Mouse (Mus musculus): ENCODE results near the gene Rnf146. TPM values are rescaled to one million over a fixed set of nuclear protein-coding genes. Genes with fewer than 3 reads are reported as not detected.
"Not testable (repeated sequence)": the region's sequence is repeated elsewhere in the genome, so short reads cannot be mapped to it uniquely, and the experiment has no call there.

Rnf146 gene
- polyA plus RNA-seq (2014; fragmentation: Nextera tagmentation; extraction: Ambion mirVana), result 42.7 and 45.6 TPM in 2 replicates

DNA sequence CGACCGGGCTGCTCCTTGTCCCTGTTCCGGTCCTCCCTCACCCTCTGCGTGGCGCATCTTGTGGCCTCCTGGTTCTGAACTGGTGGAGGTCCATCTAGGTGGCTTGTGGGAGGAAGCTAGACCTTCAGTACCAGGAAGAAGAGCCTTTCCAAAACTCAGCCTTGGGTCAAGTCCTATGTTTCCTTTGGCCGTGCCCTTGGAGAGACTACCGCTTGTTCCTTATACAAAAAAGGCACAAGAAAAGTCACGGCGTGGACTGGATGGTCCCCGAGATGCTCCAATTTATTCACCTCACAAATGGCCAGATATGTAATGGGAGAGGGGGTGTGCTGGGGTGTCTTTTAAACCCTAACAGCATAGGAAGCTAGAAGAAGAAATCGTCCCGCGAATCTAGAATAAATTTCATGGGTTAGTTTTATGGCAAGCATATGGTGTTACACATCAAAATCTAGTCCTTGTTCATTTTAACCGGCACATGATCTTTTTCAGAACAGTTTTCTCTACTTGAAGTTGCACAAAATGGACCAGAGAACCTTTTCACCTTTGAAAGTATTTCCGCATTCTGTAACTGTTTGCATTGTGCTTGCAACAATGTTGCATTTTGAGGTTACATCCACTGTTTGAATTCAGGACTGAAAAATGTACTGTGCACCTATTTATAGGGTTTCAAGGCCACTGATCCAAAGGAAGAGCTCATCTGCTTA, at the start of gene Rnf146:
Gene Rnf146 (minus strand): TSS at position 246 of the 704 bp plus-strand sequence.
- DNase-seq (ENCODE audit: low spot score) (no peak), ATAC-seq (ENCODE audit: low read depth) (no peak; the same call in 1 of the 2 replicates)
- H3K4me1 ChIP-seq (ENCODE audit: control insufficient read depth, insufficient read depth, low read length), result peaks cover 10% of the 10 kb centered on the region
- peak within 1 kb of the TSS; percentile 79 for H3K4me2 ChIP-seq (ENCODE audit: low read depth, low read length)
- H3K9ac ChIP-seq (ENCODE audit: low read depth, low read length), result peak within 1 kb of the TSS; percentile 98
- H3K4me3 ChIP-seq (ENCODE audit: low read depth, low read length), result peak within 1 kb of the TSS; percentile 95
- no peaks in the 10 kb centered on the region for H3K9me3 ChIP-seq (ENCODE audit: control insufficient read depth, low read length)
- 10% methylated on average over 13 of the region's 15 CpGs for WGBS
- no peaks in the 10 kb centered on the region for H3K27me3 ChIP-seq (replicated peaks; ENCODE audit: control insufficient read depth, insufficient read depth, low read length)
- peak within 1 kb of the TSS; percentile 99 for H3K27ac ChIP-seq (replicated peaks; ENCODE audit: low read depth, low read length)
- 0 out of 2 replicates have a peak, but pooled peaks cover 4% of the 10 kb centered on the region for H3K36me3 ChIP-seq (ENCODE audit: control insufficient read depth, insufficient read depth, low read length)

DNA sequence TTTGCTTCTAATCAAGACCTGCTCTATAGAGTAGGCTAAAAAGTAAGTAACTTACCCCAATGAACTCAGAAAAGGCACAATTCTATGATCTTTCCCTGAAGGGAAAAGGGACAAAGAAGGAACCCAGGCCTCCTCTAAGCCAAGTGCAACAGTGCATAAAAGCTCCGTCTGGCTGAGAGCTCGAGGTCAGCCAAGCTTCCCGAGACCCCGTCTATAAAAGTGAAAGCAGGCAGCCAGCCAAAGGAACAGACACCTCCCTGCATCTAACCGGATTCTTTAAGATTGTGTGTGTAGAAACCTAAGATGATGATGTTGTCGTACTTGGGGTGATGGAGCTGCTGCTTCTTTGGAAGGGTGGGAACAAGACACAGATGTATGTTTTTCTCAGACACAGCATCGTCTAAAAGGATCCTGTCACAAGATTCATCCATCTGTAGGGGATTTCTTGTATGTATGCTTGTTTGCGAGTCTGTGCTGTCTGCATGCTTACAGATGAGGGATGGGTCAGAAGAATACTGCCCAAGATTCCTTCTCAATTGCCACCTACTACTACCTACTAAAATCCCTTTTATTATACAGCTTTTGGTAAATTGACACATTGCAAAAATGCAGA, 40.5 kb upstream of the Rnf146 start:
- no peaks in the 10 kb centered on the region for H3K36me3 ChIP-seq (ENCODE audit: control insufficient read depth, insufficient read depth, low read length)
- no peaks in the 10 kb centered on the region for H3K9me3 ChIP-seq (ENCODE audit: control insufficient read depth, low read length)
- 55% methylated on average over 8 of the region's 8 CpGs for WGBS
- H3K27ac ChIP-seq (replicated peaks; ENCODE audit: low read depth, low read length), result no peak overlapping the region
- H3K4me3 ChIP-seq (ENCODE audit: low read depth, low read length), result no peak overlapping the region
- ATAC-seq (ENCODE audit: low read depth) (no peak), DNase-seq (ENCODE audit: low spot score) (peak; percentile 32)
- H3K27me3 ChIP-seq (replicated peaks; ENCODE audit: control insufficient read depth, insufficient read depth, low read length), result no peaks in the 10 kb centered on the region
- H3K4me1 ChIP-seq (ENCODE audit: control insufficient read depth, insufficient read depth, low read length), result no peaks in the 10 kb centered on the region
- H3K4me2 ChIP-seq (ENCODE audit: low read depth, low read length), result no peak overlapping the region
- no peak overlapping the region for H3K9ac ChIP-seq (ENCODE audit: low read depth, low read length)

DNA sequence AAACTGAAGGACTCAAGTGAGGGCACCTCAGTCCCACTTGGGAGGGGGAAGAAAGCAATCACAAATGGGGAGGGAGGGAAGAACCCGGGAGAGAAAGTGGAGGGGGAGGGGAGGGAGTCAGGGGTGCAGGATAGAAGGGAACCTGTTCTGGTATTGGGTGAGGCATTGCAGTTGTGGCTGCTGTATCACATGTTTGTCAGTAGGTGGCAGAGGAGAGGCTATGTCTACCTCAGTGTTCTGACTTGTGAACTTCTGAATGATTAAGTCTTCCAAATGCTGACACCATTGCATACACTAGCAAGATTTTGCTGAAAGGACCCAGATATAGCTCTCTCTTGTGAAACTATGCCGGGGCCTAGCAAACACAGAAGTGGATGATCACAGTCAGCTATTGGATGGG, 32.6 kb upstream of the Rnf146 start:
- ATAC-seq (ENCODE audit: low read depth); H3K4me1 ChIP-seq (ENCODE audit: control insufficient read depth, insufficient read depth, low read length); H3K27me3 ChIP-seq (replicated peaks; ENCODE audit: control insufficient read depth, insufficient read depth, low read length); H3K4me3 ChIP-seq (ENCODE audit: low read depth, low read length); H3K27ac ChIP-seq (replicated peaks; ENCODE audit: low read depth, low read length); H3K36me3 ChIP-seq (ENCODE audit: control insufficient read depth, insufficient read depth, low read length); H3K9ac ChIP-seq (ENCODE audit: low read depth, low read length); DNase-seq (ENCODE audit: low spot score); H3K9me3 ChIP-seq (ENCODE audit: control insufficient read depth, low read length); H3K4me2 ChIP-seq (ENCODE audit: low read depth, low read length): not testable (repeated sequence)
- 79% methylated on average over 2 of the region's 2 CpGs for WGBS

DNA sequence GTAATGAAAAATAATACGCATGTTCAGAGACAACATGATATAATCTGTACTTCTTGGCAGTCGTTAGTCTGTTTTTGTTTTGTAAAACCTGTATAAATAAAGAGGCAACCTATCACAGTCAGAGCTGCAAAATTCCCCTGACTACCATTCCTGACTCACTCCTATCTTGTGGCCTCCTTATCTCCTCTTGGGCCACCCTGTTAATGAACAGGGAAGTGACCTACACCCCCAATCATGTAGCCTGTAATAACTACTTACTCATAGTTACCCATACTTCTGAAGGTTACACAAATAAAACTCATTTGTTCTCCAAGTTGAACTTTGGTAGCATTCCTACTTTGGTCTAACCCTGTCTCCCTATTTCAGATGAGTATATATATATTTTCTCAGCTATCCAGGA, 19.3 kb upstream of the Rnf146 start:
- no peak overlapping the region for H3K4me3 ChIP-seq (ENCODE audit: low read depth, low read length)
- no peak overlapping the region for H3K9ac ChIP-seq (ENCODE audit: low read depth, low read length)
- H3K9me3 ChIP-seq (ENCODE audit: control insufficient read depth, low read length), result no peaks in the 10 kb centered on the region
- WGBS, result 83% methylated on average over 2 of the region's 2 CpGs
- H3K4me1 ChIP-seq (ENCODE audit: control insufficient read depth, insufficient read depth, low read length), result no peaks in the 10 kb centered on the region
- DNase-seq (ENCODE audit: low spot score) (no peak), ATAC-seq (ENCODE audit: low read depth) (no peak)
- no peak overlapping the region for H3K4me2 ChIP-seq (ENCODE audit: low read depth, low read length)
- H3K27ac ChIP-seq (replicated peaks; ENCODE audit: low read depth, low read length), result no peak overlapping the region
- no peaks in the 10 kb centered on the region for H3K36me3 ChIP-seq (ENCODE audit: control insufficient read depth, insufficient read depth, low read length)
- H3K27me3 ChIP-seq (replicated peaks; ENCODE audit: control insufficient read depth, insufficient read depth, low read length), result no peaks in the 10 kb centered on the region

DNA sequence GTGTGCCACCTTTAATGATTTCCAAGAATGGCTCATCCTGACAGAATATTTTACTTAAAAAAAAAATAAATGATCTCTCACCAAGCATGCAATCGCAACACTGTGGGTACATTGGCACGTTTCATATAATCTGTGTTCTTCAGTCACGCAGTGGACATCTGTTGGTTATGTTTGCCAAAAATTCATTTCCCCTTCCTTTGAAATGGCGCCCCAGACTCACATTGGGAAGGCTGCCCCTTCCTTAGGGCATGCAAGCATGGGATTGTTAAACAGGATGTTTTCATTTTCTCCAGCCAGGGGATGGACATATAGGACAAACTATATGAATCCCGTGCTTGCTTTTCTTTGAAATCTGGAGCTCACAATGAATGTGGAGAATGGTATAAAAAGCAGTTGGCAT, 11.8 kb upstream of the Rnf146 start:
- Histone ChIP-seq H3K4me1 (ENCODE audit: control insufficient read depth, insufficient read depth, low read length) (no peaks in the 10 kb centered on the region), H3K4me2 (ENCODE audit: low read depth, low read length) (no peak overlapping the region), H3K27ac (replicated peaks; ENCODE audit: low read depth, low read length) (no peak overlapping the region), H3K27me3 (replicated peaks; ENCODE audit: control insufficient read depth, insufficient read depth, low read length) (no peaks in the 10 kb centered on the region), H3K36me3 (ENCODE audit: control insufficient read depth, insufficient read depth, low read length) (no peaks in the 10 kb centered on the region), H3K9me3 (ENCODE audit: control insufficient read depth, low read length) (no peaks in the 10 kb centered on the region), H3K4me3 (ENCODE audit: low read depth, low read length) (no peak overlapping the region), H3K9ac (ENCODE audit: low read depth, low read length) (no peak overlapping the region)
- WGBS, result 72% methylated on average over 5 of the region's 5 CpGs
- ATAC-seq (ENCODE audit: low read depth) (no peak), DNase-seq (ENCODE audit: low spot score) (no peak)

DNA sequence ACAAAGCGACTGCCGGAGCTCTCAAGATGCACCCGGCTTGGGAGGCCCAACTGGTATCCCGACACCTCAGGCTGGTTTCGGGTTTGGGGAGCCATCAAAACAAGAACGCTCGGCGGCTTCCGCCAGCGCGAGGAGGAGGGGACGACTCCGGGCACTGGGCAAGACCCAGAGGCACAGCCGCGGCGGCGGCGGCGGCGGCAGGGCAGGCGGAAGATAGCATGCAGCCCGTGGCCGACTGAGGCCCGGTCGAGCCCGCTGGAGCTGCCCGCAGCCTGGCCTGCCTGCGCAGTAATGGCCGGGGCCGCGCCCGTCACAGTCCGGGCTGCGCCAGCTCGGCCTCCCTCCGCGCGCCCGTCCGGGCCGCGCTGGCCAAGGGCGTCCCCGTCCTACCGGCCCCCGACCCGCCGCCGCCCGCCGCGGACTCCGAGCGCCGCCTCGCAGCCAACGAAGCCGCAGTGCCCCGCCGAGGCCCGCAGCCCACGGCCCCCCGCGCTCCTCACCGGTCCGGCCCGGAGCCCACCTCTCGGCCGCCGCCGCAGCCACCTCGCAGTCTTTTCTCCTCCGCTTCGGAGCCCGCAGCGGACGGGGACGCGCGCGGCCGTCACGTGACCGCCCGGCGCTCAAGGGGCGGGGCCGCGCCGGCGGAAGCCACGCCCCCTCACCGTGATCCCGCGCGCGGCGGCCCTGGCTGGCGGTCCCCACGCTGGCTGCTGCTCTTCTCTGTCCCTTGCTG, 612 bp downstream of the Rnf146 start:
- WGBS, result 2% methylated on average over 7 of the region's 100 CpGs
- DNase-seq (ENCODE audit: low spot score) (peak; percentile 90), ATAC-seq (ENCODE audit: low read depth) (peak; percentile 97)

DNA sequence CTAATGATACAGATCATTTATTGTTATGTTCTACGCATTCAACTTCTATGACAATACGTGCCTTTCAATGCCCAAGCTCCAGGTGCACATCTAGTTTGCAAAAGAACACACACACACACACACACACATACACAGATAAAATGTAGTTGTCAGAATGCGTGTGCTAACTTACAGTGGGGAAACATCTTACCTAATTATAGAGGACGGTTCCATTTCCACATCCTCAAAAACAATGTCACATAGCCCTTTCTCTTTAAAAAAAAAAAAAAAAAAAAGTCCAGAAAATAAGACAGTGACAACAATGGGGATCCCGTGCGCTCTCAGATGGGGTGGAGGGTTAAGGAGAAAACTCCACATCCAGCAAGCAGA, 1.2 kb downstream of the Rnf146 start:
- Histone ChIP-seq H3K4me2 (ENCODE audit: low read depth, low read length) (peak overlapping the region; percentile 79), H3K4me3 (ENCODE audit: low read depth, low read length) (peak overlapping the region; percentile 95), H3K9ac (ENCODE audit: low read depth, low read length) (peak overlapping the region; percentile 98), H3K36me3 (ENCODE audit: control insufficient read depth, insufficient read depth, low read length) (0 out of 2 replicates have a peak, but pooled peaks cover 4% of the 10 kb centered on the region), H3K27ac (replicated peaks; ENCODE audit: low read depth, low read length) (peak overlapping the region; percentile 99), H3K27me3 (replicated peaks; ENCODE audit: control insufficient read depth, insufficient read depth, low read length) (no peaks in the 10 kb centered on the region), H3K4me1 (ENCODE audit: control insufficient read depth, insufficient read depth, low read length) (peaks cover 10% of the 10 kb centered on the region), H3K9me3 (ENCODE audit: control insufficient read depth, low read length) (no peaks in the 10 kb centered on the region)
- 3% methylated on average over 6 of the region's 6 CpGs for WGBS
- ATAC-seq (ENCODE audit: low read depth), result no peak
- no peak for DNase-seq (ENCODE audit: low spot score)

More for the DNA sequence above, 612 bp downstream of the Rnf146 start:
- H3K27ac ChIP-seq (replicated peaks; ENCODE audit: low read depth, low read length), result peak overlapping the region; percentile 99
- H3K4me1 ChIP-seq (ENCODE audit: control insufficient read depth, insufficient read depth, low read length), result peaks cover 10% of the 10 kb centered on the region
- H3K36me3 ChIP-seq (ENCODE audit: control insufficient read depth, insufficient read depth, low read length), result 0 out of 2 replicates have a peak, but pooled peaks cover 4% of the 10 kb centered on the region
- no peaks in the 10 kb centered on the region for H3K9me3 ChIP-seq (ENCODE audit: control insufficient read depth, low read length)
- peak overlapping the region; percentile 95 for H3K4me3 ChIP-seq (ENCODE audit: low read depth, low read length)
- no peaks in the 10 kb centered on the region for H3K27me3 ChIP-seq (replicated peaks; ENCODE audit: control insufficient read depth, insufficient read depth, low read length)
- H3K4me2 ChIP-seq (ENCODE audit: low read depth, low read length), result peak overlapping the region; percentile 79
- H3K9ac ChIP-seq (ENCODE audit: low read depth, low read length), result peak overlapping the region; percentile 98

DNA sequence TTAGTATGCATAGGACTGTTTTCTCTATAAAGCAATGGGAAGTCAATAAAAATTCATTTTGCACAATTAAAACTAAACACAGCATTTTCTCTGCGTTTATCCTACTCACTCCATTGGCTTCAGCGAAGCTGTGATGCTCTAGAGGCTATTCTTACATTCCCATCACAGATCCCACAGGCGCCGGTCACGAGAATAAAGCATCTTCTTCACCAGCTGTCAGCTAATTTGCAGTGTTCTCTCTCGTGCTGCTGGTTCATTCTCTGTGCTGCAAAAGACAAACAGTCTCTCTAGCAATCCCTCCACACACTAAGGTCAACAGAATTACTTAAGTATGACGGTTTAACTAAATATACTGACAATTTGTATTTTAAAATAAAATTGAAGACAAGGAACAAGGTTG, 8.1 kb downstream of the Rnf146 start:
- ATAC-seq (ENCODE audit: low read depth), result no peak
- WGBS, result 75% methylated on average over 7 of the region's 7 CpGs
- no peak overlapping the region for H3K9ac ChIP-seq (ENCODE audit: low read depth, low read length)

More for the DNA sequence above, 8.1 kb downstream of the Rnf146 start:
- Histone ChIP-seq H3K36me3 (ENCODE audit: control insufficient read depth, insufficient read depth, low read length) (peaks cover 16% of the 10 kb centered on the region), H3K4me1 (ENCODE audit: control insufficient read depth, insufficient read depth, low read length) (no peaks in the 10 kb centered on the region), H3K4me3 (ENCODE audit: low read depth, low read length) (no peak overlapping the region), H3K27me3 (replicated peaks; ENCODE audit: control insufficient read depth, insufficient read depth, low read length) (no peaks in the 10 kb centered on the region), H3K27ac (replicated peaks; ENCODE audit: low read depth, low read length) (no peak overlapping the region), H3K9me3 (ENCODE audit: control insufficient read depth, low read length) (no peaks in the 10 kb centered on the region), H3K4me2 (ENCODE audit: low read depth, low read length) (no peak overlapping the region)
- no peak for DNase-seq (ENCODE audit: low spot score)
